Mouse (Mus musculus) adrenal gland, adult 2 months (tissue): ENCODE measurements at regions not wholly inside any gene's neighbourhood (a gene's known extent, or its start where the extent isn't known, plus 50 kb on each side); places are given as distances from the start of the nearest gene placed in this dataset.
A peak's percentile ranks its signal among the peaks of the same experiment; 100 is the strongest.

Experiments
- DNase-seq: peaks from one replicate; pipeline ENCODE4 v3.0.0; 2021

DNA sequence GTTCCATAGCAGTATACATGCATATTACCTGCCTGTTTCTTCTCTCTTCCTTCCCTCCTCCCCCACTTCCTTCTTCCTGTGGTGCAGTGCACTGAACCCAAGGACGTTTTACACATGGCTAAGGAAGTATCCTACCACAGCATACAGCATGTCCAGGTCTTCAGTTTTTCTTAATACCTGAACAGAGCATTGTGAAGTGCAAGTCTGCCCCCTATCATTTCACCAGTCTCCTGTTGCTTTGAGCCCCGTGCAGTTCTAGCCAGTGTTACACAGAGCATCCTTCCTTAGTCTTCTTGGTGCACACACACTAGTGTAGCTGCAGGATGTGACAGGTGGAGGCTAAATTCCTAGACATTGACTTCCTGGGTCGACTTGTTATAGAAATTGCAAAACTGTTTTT, 53.7 kb upstream of the Foxb1 start:
- no peak for DNase-seq

GRCm38 (mm10) chr9:69823179-69823966, 62.6 kb upstream of the Foxb1 start:
- no peak for DNase-seq

- DNase-seq, result no peak
These were observed 67.7 kb upstream of the Foxb1 start for GRCm38 (mm10) chr9:69828428-69828827.

GRCm38 (mm10) chr9:69835396-69835795, 74.7 kb upstream of the Foxb1 start:
- DNase-seq, result no peak

GRCm38 (mm10) chr9:69839198-69839597, 78.5 kb upstream of the Foxb1 start:
- no peak for DNase-seq

DNA sequence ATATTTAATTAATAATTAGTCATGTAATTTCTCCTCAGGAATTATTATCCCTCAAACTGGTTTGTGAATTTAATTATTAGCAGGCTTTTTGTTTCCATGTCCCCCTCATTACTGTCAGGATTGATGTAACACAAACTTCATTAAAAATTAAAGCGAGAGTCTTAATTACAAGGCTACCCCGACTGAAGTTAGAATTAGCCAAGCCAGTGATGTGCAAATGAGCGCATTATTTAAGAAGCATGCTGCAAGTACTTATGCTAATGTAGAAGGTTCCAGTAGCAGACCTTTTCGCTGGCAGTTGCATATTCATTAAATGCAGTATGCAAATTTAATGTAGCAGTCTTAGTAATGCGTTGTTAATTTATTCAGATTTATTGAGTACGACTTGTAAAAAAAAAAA, 84.0 kb upstream of the Foxb1 start:
- DNase-seq, result no peak

GRCm38 (mm10) chr9:69845210-69845609, 84.5 kb upstream of the Foxb1 start:
- no peak for DNase-seq

GRCm38 (mm10) chr9:69856621-69857020, 95.9 kb upstream of the Foxb1 start:
- DNase-seq, result no peak

- no peak for DNase-seq
These were observed 97.9 kb upstream of the Foxb1 start for GRCm38 (mm10) chr9:69858619-69859018.

DNA sequence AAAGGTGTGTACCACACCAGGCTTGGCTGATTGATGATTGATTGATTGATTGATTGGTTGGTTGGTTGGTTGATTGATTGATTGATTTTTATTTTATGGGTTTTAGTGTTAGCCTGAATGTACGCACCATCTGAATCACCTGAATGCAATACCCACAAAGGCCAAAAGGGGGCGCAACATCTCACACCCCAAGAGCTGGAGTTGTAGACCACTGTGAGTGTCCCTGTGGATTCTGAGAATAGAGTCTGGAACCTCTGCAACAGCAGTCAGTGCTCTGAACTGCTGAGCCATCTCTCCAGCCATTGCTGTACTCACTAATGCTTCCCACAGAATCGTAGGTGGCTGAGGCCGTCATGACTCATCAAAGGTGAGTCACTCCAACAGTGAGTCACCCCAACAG, 109.4 kb upstream of the Foxb1 start:
- no peak for DNase-seq

- DNase-seq, result no peak
These were observed 102.9 kb upstream of the Bnip2 start for GRCm38 (mm10) chr9:69886351-69886750.

GRCm38 (mm10) chr9:69898016-69898415, 91.2 kb upstream of the Bnip2 start:
- DNase-seq, result no peak

- DNase-seq, result no peak
These were observed 89.9 kb upstream of the Bnip2 start for GRCm38 (mm10) chr9:69899371-69899770.

GRCm38 (mm10) chr9:69900871-69901270, 88.4 kb upstream of the Bnip2 start:
- DNase-seq, result no peak

DNA sequence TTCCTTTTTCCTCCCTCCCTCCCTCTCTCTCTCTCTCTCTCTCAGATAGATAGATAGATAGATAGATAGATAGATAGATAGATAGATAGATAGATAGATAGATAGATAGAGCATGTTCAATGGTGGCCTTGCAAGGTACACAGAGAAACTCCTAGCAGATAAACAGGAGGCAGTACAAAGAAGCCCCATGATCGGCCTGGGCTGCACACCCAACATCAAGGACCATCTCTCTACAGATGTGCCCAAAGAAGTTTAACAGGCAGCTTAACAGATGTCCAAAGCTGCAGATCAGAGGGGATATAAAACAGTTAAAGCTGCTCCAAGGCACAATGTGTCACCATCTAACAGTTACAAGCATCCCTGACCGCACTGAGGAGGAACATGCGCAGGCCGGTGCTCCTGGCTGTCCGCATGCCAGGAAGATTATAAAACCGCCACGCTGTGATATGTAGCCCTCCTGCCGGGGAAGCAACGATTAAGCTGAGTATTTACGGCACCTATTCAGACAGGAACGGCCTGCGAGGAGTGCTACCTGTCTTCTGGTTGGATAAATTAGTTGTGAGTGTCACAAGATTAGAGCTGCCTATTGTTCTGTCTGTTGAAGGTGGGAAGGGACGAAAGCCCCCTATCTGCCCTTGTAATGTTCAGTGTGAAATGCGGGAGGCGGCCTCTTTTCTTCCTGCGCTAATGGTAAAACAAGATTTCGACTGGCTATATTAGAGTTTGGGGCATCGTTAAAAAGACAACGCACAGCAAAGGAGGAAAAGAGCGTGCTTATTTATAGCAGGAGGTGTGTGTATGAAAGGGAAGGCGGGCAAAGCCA, 81.9 kb upstream of the Bnip2 start:
- DNase-seq, result peak; percentile 9

- DNase-seq, result no peak
These were observed 78.6 kb upstream of the Bnip2 start for GRCm38 (mm10) chr9:69910621-69911020.

DNA sequence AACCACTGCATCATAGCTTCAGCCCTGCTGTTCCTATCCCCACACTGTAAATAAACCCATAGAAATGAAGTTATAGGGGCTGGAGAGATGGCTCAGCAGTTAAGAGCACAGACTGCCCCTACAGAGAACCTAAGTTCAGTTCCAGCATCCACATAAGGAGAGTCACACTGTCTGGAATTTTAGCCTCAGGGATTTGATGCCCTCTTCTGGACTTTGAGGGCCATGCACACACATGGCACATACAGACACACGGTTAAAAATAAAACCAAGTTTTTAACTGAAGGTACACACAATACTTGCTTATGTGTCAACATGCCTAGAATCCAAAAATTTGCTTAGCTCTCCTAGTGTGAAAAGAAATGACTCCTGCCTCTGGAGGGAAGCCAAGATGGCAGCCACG, 61.1 kb upstream of the Bnip2 start:
- DNase-seq, result no peak

- no peak for DNase-seq
These were observed 51.4 kb upstream of the Bnip2 start for GRCm38 (mm10) chr9:69937863-69938262.
